Mouse (Mus musculus): Measurements from ENCODE around the gene Serinc3.
"Not testable (repeated sequence)": the region's sequence is repeated elsewhere in the genome, so short reads cannot be mapped to it uniquely, and the experiment has no call there.

Serinc3 gene

DNA sequence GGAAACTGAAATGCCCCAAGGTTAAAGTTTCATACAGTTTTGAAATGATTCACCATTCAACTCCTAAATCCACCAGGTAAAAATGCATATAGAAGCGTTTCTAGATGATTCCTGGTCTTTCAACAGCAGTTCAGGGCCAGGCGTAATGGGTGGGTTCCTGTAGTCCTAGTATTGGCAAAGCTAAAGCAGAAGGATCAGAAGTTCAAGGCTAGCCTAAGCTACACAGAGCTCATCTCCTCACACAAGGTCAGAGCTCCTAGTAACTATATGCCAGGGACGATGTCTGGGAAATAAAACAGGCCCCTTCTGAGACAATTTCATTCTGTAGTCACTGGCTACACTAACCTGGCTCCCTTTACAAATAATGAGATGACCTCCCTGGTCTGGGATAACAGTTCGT, 13.7 kb downstream of the Serinc3 start:
- DNase-seq (ENCODE audit: low spot score in 2 of 2) = no peak

- DNase-seq (ENCODE audit: low spot score in 2 of 2) = not testable (repeated sequence)
These were observed 23.5 kb downstream of the Serinc3 start for GRCm38 (mm10) chr2:163621401-163621800.

- no peak for DNase-seq (ENCODE audit: low spot score in 2 of 2)
These were observed 24.5 kb downstream of the Serinc3 start for GRCm38 (mm10) chr2:163620451-163620850.

DNA sequence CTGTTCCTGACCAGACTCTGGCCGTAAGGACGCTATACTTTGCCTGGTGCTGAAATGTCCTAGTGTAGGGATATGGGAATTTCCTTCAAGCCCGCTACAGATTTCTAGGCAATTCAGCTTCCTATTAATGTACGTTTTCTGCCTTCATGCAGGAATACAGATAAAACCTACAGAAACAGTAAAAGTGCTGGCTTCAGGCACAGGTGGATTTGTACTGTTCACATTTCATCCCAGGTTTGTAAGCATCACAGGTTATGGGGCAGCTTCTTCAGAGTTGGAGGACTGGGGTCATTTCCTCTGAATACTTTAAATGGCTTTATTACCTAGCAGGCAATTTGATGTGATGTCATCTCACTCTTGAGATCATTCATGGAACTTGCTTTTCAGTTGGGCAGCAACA, 27.1 kb downstream of the Serinc3 start:
- no peak for DNase-seq (ENCODE audit: low spot score in 2 of 2)

- DNase-seq (ENCODE audit: low spot score in 2 of 2) = no peak
These were observed 27.6 kb downstream of the Serinc3 start for GRCm38 (mm10) chr2:163617232-163617863.

- DNase-seq (ENCODE audit: low spot score in 2 of 2) = no peak
These were observed 28.2 kb downstream of the Serinc3 start for GRCm38 (mm10) chr2:163616652-163617227.

DNA sequence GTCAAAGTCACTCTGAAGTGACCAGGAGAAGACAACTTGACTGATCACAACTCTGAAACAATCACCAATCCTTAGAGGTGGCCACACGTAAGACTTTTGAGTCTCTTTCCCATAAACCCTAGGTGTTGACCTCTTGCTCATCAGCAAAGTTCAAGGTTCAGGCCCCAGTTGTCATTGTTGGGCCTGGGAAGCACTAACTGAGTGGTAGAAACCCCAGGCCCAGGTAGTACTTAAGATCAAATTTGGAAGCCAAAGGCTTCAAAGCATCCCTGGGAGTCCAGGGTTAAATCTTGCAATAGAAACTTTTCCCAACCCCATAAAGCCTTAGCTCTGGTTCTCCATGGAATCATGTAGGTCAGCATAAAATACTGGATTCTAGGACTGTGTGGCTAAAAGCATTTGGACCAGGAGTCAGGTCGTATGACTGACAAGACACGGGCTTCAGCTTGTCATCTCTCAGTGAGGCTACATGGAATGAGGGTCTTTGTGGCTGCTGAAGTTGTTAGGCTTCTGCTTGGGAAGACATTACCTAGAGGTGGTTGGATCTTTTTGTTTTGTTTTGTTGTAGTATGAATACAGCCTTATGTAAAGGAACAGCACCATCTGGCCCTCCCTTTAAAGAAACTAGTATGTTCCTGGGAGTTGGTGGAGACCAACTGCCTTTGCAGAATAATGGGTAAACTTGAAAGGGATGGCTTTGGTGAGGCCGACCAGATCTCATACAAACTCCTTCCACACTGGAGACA, 28.9 kb downstream of the Serinc3 start:
- DNase-seq (ENCODE audit: low spot score in 2 of 2) = no peak

GRCm38 (mm10) chr2:163615401-163615800, 29.5 kb downstream of the Serinc3 start:
- DNase-seq (ENCODE audit: low spot score in 2 of 2) = no peak

GRCm38 (mm10) chr2:163613990-163614389, 30.9 kb downstream of the Serinc3 start:
- no peak for DNase-seq (ENCODE audit: low spot score in 2 of 2)

GRCm38 (mm10) chr2:163613206-163613605, 31.7 kb downstream of the Serinc3 start:
- no peak for DNase-seq (ENCODE audit: low spot score in 2 of 2)

DNA sequence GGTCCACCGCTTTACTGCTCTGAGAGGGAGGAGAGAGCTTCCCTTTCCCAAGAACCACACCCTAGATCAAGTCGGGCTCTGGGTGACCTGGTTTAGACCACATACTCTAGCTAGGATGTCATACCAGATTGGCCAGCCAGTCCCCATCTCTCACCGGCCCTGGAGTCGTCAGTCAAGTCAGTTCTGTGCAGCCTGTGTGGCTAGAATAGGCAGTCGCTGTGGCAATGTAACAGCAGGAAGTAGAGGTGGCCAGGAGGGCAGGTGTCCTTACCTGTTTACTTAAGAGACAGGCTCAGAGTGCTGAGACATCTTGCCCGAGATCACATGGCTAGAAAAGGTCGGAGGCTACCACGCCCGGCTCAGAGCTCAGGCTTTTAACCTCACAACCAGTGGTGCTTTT, 33.8 kb downstream of the Serinc3 start:
- DNase-seq (ENCODE audit: low spot score in 2 of 2) = no peak

DNA sequence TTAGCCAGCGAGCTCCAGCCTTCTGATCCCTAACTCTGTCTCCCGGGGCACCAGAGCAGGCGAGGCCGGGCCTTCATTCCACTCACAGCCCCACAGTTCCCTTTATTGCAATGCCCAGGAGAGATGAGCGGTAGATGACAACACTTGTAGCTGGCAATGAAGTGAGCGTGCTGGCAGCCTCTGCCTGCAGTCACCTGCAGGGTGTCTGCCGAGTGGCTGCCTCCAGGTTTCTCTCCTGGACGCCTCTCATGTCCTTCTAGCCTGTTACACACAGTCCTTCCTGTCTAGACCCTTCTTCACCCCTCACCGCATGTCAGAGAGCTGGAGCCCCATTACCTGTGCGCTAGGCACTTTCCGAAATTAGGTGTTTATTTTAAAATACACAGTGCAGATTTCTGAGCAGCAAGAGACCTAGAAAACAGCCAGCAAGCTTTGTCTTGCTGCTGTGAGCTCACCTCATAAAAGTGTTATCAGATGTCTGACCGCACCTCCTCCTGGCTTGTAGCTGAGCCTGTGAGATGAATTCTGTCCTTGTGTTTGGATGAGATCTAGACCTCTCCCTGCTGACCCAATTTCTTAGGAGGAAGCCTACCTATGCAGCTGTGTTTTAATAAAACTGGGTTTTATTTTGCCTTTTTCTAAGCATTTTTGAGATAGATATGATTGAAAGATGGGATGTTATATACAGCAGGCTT, 35.5 kb downstream of the Serinc3 start:
- no peak for DNase-seq (ENCODE audit: low spot score in 2 of 2)

DNA sequence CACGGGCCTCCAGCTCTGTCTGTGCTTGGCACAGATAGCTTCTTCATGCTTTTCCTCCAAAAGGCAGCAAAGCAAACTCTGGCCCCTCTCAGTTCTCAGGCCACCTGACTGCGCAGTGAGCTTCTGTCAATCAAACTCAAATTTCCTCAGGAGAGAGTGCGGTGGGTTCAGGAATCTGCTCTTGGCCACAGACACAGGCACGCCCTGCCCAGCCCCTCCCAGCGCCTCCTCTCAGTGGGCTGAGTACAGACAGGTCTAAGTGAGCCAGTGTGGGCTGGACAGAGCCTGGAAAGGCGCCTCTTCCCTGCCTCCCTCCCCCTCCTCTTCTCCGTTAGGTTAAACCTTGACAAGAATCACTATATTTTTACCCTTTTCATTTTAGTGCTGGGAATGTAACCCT, 36.9 kb downstream of the Serinc3 start:
- no peak for DNase-seq (ENCODE audit: low spot score in 2 of 2)

GRCm38 (mm10) chr2:163606161-163606560, 38.8 kb downstream of the Serinc3 start:
- DNase-seq (ENCODE audit: low spot score in 2 of 2) = no peak

DNA sequence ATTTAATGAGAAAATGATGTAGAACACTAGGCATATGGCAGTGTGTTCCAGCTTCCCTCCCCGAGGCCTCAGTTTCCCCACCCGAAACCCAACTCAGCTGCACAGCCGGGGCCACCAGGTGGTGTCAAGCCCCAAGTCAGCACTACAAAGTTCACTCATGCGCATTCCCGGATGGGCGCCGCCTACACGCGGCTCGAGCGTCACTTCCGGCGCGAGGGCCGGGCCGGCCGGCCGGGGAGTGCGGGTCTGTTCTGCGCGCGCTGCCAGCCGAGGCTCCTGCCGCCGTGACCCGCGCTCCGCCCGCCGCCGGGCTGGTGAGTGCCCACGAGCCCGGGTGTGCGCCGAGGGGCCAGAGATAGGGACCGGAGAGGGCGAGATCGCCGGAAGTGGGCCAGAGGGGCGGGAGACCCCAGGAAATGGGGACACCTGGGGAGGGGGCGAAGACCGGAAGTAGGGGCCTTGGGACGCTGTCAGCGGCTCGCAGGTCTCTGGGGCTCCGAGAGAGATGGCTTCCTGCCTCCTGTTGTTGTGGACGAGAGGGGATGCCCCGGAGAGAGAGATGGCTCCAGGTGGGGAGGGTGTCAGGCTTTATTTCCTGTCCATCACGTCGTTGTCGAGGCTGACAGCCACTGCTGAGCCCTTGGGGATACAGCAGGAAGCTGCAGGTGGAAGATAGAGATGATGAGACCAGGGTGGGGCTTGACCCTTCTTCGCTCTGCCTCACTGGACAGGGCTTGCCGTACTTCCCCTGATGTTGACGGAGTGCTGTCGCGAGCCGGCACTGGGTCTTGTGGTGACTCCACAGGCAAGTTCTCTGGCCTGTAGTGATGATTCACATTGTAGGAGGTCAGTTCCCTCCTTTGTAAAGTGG, 42.6 kb downstream of the Serinc3 start, which contains the start of gene Ttpal:
Gene Ttpal, plus strand, starts transcription at position 214 of the 871 bp plus-strand sequence.
- peak; percentile 69 to 84 for DNase-seq (ENCODE audit: low spot score in 2 of 2)

DNA sequence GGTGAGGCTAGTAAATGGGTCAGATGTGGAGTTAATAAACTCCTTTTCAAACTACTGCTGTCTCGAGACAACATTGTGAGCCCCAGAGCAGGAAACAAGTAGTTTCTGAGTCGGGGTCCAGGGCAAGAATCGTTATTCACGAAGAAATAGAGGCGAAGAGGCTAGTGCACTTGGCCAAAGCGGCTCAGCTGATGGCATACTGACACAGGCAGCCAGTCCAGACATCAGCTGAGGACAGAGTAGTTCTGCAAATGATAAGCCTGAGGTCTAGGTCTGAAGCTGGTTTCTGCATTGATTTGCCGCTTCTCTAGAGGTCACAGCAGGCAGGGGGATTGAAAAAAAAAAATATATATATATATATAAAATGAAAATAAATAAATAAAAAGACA, 43.2 kb downstream of the Serinc3 start:
- DNase-seq (ENCODE audit: low spot score in 2 of 2) = no peak

DNA sequence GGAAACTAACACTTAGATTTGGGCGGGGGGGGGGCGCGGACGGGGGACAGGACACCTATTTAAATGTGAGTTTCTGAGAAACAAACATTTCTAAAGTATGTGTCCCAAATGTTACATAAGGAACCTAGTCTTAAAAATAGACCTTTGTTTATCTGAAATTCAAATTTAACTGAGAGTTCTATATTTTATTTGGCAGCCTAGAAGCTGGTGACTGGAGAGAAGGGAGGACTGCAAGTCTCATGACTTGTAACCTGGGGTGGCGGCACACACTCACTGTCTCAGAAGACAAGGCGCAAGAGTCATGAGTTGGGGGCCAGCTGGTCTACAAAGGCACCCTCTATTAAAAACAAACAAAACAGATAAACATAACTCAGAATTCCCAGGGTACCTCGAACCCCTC, 43.9 kb downstream of the Serinc3 start:
- no peak for DNase-seq (ENCODE audit: low spot score in 2 of 2)

DNA sequence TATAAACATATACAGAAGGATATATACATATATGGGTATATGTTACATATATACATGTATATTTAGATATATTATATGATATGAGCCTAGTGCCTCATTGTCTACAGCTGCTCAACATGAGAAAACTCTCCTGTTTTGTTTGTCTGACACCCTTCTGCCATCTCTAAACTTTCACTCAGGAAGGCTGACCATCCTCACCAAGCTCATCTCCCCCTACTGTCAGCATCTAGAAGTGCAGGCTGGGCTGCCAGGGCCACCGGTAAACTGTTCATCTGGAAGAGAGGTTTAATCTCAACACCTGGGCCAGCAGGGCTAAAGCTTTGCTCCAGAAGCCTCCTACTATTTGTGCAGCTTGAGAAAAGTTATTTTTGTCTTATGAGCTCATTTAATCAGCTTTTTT, 45.7 kb downstream of the Serinc3 start:
- peak in 1 of 2 experiments; percentile 42 for DNase-seq (ENCODE audit: low spot score in 2 of 2)

- peak in 1 of 2 experiments; percentile 28 for DNase-seq (ENCODE audit: low spot score in 2 of 2)
These were observed 47.3 kb downstream of the Serinc3 start for GRCm38 (mm10) chr2:163597661-163598060.

- no peak for DNase-seq (ENCODE audit: low spot score in 2 of 2)
These were observed 48.1 kb downstream of the Serinc3 start for GRCm38 (mm10) chr2:163596873-163597155.

- no peak for DNase-seq (ENCODE audit: low spot score in 2 of 2)
These were observed 48.7 kb downstream of the Serinc3 start for GRCm38 (mm10) chr2:163596057-163596872.
